Mouse (Mus musculus) cortical plate, adult 2 months (tissue): ENCODE data around the gene Igsf9.

Experiments
- CTCF ChIP-seq: fragments of 200-500 bp; IDR thresholded peaks from 2 replicates; pipeline ENCODE4 v1.5.1; 2011; ENCODE audit warnings: mild to moderate bottlenecking, control low read depth, low read length; ENCODE audit not compliant: insufficient read depth; ENCODE audit errors: extremely low read depth
- POLR2A ChIP-seq: fragments of 200-500 bp; IDR thresholded peaks from 2 replicates; pipeline ENCODE4 v1.6.1; 2011; ENCODE audit warnings: mild to moderate bottlenecking, low read length, control low read depth; ENCODE audit not compliant: insufficient read depth; ENCODE audit errors: extremely low read depth

DNA sequence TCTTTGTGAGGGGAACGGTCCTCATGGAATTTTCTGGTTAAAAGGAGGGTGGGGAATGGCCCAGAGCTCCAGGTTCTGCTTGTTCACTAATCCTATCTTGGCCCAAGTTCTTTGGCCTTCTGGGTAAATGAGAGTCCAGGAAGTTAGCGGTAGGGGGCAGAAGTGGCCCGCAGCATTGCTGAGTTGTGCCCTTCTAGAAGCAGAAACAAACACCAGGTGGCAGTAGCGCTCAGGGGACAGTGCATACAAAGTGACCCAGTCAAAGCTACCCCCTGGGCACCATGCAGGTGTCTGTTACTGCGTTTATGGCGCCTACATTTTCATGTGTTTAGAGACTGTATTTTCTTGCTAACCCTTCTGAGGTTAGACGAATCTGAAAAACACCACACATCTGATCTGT is 47.1 kb downstream of the Igsf9 start:
- TF ChIP-seq CTCF: peak; percentile 99
- TF ChIP-seq POLR2A: no peak
